Mouse (Mus musculus) embryonic facial prominence, embryonic 13.5 days (tissue): ENCODE measurements around the gene Hspb11. TPM values are rescaled to one million over a fixed set of nuclear protein-coding genes. Genes with fewer than 3 reads are reported as not detected.

Source experiments
- ATAC-seq: fragments of 200-750 bp; cut with Nextera tagmentation; 2 replicates; pipeline ENCODE4 v1.8.0; 2017; ENCODE audit warnings: low read depth; ENCODE audit not compliant: insufficient number of reproducible peaks, insufficient read depth, low FRiP score, low TSS enrichment
- H3K27ac ChIP-seq: fragments of 300-500 bp; sonication (generic); 2 replicates; pipeline ENCODE4 v1.5.1; 2015; ENCODE audit warnings: moderate library complexity, mild to moderate bottlenecking, inconsistent platforms
- H3K27me3 ChIP-seq: fragments of 300-500 bp; sonication (generic); 2 replicates; pipeline ENCODE4 v1.6.1; 2015; ENCODE audit warnings: mild to moderate bottlenecking, inconsistent platforms
- H3K36me3 ChIP-seq: fragments of 300-500 bp; sonication (generic); 2 replicates; pipeline ENCODE4 v1.6.1; 2015; ENCODE audit warnings: mild to moderate bottlenecking, inconsistent platforms
- H3K4me1 ChIP-seq: fragments of 300-500 bp; sonication (generic); 2 replicates; pipeline ENCODE4 v1.6.1; 2015; ENCODE audit warnings: inconsistent platforms
- H3K4me2 ChIP-seq: fragments of 300-500 bp; sonication (generic); 2 replicates; pipeline ENCODE4 v1.6.1; 2015; ENCODE audit warnings: moderate library complexity, mild to moderate bottlenecking, inconsistent platforms
- H3K4me3 ChIP-seq: fragments of 300-500 bp; sonication (generic); 2 replicates; pipeline ENCODE4 v1.5.1; 2015; ENCODE audit warnings: mild to moderate bottlenecking, inconsistent platforms
- H3K9ac ChIP-seq: fragments of 300-500 bp; sonication (generic); 2 replicates; pipeline ENCODE4 v1.6.1; 2015; ENCODE audit warnings: mild to moderate bottlenecking, inconsistent platforms
- H3K9me3 ChIP-seq: fragments of 300-500 bp; sonication (generic); 2 replicates; pipeline ENCODE4 v1.6.1; 2016; ENCODE audit warnings: inconsistent platforms
- WGBS: fragments of 180-500 bp; shearing (Covaris S2); methylation state at CpG from one replicate; pipeline ENCODE4 v1.1.7; 2015; ENCODE audit warnings: mixed read lengths; 5-methylcytosine and 5-hydroxymethylcytosine counted together
- polyA plus RNA-seq: library from polyadenylated mRNA; unstranded; fragments of >200 nt; fragmentation: Nextera tagmentation; extraction: Ambion mirVana; gene quantifications from 2 replicates; pipeline ENCODE4 v1.2.1, GENCODE M21; 2015

The Hspb11 gene
- polyA plus RNA-seq = 43.3 and 46.9 TPM in 2 replicates

- H3K9ac ChIP-seq = peak within 1 kb of the TSS; percentile 88
- under 1% methylated on average over 97 of the region's 101 CpGs for WGBS
- H3K27me3 ChIP-seq = no peaks in the 10 kb centered on the region
- no peaks in the 10 kb centered on the region for H3K9me3 ChIP-seq
- no peaks in the 10 kb centered on the region for H3K36me3 ChIP-seq
- H3K4me1 ChIP-seq = peaks cover 38% of the 10 kb centered on the region
- H3K4me3 ChIP-seq = peak within 1 kb of the TSS; percentile 91
- peak; percentile 98 for ATAC-seq
- peak within 1 kb of the TSS; percentile 85 for H3K27ac ChIP-seq
- H3K4me2 ChIP-seq = peak within 1 kb of the TSS; percentile 75
Measured at GRCm38 (mm10) chr4:107253125-107254091, at the start of gene Hspb11, which contains the start of gene Lrrc42. TSS of gene Hspb11 (plus strand) at chr4:107253593. TSS of gene Lrrc42 (minus strand) at chr4:107253532.

GRCm38 (mm10) chr4:107207016-107207415 is 46.4 kb upstream of the Hspb11 start:
- no peaks in the 10 kb centered on the region for H3K9me3 ChIP-seq
- H3K27ac ChIP-seq = no peak overlapping the region
- H3K4me3 ChIP-seq = no peak overlapping the region
- H3K4me1 ChIP-seq = no peaks in the 10 kb centered on the region
- WGBS = 93% methylated on average over 2 of the region's 2 CpGs
- no peak overlapping the region for H3K9ac ChIP-seq
- H3K27me3 ChIP-seq = no peaks in the 10 kb centered on the region
- H3K4me2 ChIP-seq = no peak overlapping the region
- peaks cover 67% of the 10 kb centered on the region for H3K36me3 ChIP-seq
- no peak for ATAC-seq

- 0 out of 2 replicates have a peak, but pooled peaks cover 2% of the 10 kb centered on the region for H3K4me1 ChIP-seq
- ATAC-seq = no peak
- H3K4me3 ChIP-seq = no peak within 1 kb of the TSS
- H3K9me3 ChIP-seq = no peaks in the 10 kb centered on the region
- WGBS = 90% methylated on average over 3 of the region's 3 CpGs
- no peaks in the 10 kb centered on the region for H3K27me3 ChIP-seq
- H3K36me3 ChIP-seq = peaks cover 49% of the 10 kb centered on the region
- no peak within 1 kb of the TSS for H3K9ac ChIP-seq
- H3K4me2 ChIP-seq = no peak within 1 kb of the TSS
- H3K27ac ChIP-seq = no peak within 1 kb of the TSS
Measured at GRCm38 (mm10) chr4:107208880-107209279, 44.5 kb upstream of the Hspb11 start, which contains the start of gene Ldlrad1. TSS of gene Ldlrad1 (plus strand) at chr4:107209180.

GRCm38 (mm10) chr4:107210483-107211097 is 42.8 kb upstream of the Hspb11 start:
- 0 out of 2 replicates have a peak, but pooled peaks cover 2% of the 10 kb centered on the region for H3K4me1 ChIP-seq

GRCm38 (mm10) chr4:107211465-107211864 is 41.9 kb upstream of the Hspb11 start:
- Histone ChIP-seq H3K27me3 (no peaks in the 10 kb centered on the region), H3K36me3 (peaks cover 23% of the 10 kb centered on the region), H3K4me1 (0 out of 2 replicates have a peak, but pooled peaks cover 2% of the 10 kb centered on the region), H3K4me3 (no peak overlapping the region), H3K4me2 (no peak overlapping the region), H3K9me3 (no peaks in the 10 kb centered on the region), H3K9ac (no peak overlapping the region), H3K27ac (no peak overlapping the region)
- ATAC-seq = no peak
- 85% methylated on average over 4 of the region's 4 CpGs for WGBS

More at GRCm38 (mm10) chr4:107210483-107211097, 42.8 kb upstream of the Hspb11 start:
- Histone ChIP-seq H3K4me2 (no peak overlapping the region), H3K9me3 (no peaks in the 10 kb centered on the region), H3K27ac (no peak overlapping the region), H3K9ac (no peak overlapping the region), H3K4me3 (no peak overlapping the region), H3K36me3 (peaks cover 32% of the 10 kb centered on the region), H3K27me3 (no peaks in the 10 kb centered on the region)
- ATAC-seq = no peak
- 82% methylated on average over 5 of the region's 5 CpGs for WGBS

GRCm38 (mm10) chr4:107211936-107212335 is 41.5 kb upstream of the Hspb11 start:
- no peak overlapping the region for H3K4me2 ChIP-seq
- H3K4me1 ChIP-seq = 0 out of 2 replicates have a peak, but pooled peaks cover 2% of the 10 kb centered on the region
- no peak for ATAC-seq
- no peaks in the 10 kb centered on the region for H3K9me3 ChIP-seq
- H3K27ac ChIP-seq = no peak overlapping the region
- no peaks in the 10 kb centered on the region for H3K27me3 ChIP-seq
- H3K36me3 ChIP-seq = peaks cover 18% of the 10 kb centered on the region
- 85% methylated on average over 5 of the region's 5 CpGs for WGBS
- H3K9ac ChIP-seq = no peak overlapping the region
- H3K4me3 ChIP-seq = no peak overlapping the region

GRCm38 (mm10) chr4:107213279-107214011 is 39.9 kb upstream of the Hspb11 start:
- Histone ChIP-seq H3K4me3 (no peak overlapping the region), H3K9ac (0 out of 2 replicates have a peak overlapping the region, but pooled peaks have one; percentile 21), H3K36me3 (peaks cover 7% of the 10 kb centered on the region), H3K27ac (no peak overlapping the region), H3K27me3 (no peaks in the 10 kb centered on the region), H3K4me1 (0 out of 2 replicates have a peak, but pooled peaks cover 2% of the 10 kb centered on the region), H3K9me3 (no peaks in the 10 kb centered on the region), H3K4me2 (no peak overlapping the region)
- ATAC-seq = no peak
- 64% methylated on average over 12 of the region's 12 CpGs for WGBS

- Histone ChIP-seq H3K9ac (no peak overlapping the region), H3K4me3 (no peak overlapping the region), H3K27me3 (no peaks in the 10 kb centered on the region), H3K4me2 (no peak overlapping the region), H3K27ac (no peak overlapping the region), H3K9me3 (no peaks in the 10 kb centered on the region), H3K36me3 (no peaks in the 10 kb centered on the region), H3K4me1 (0 out of 2 replicates have a peak, but pooled peaks cover 2% of the 10 kb centered on the region)
- ATAC-seq = no peak
- WGBS = 79% methylated on average over 9 of the region's 9 CpGs
Measured at GRCm38 (mm10) chr4:107217574-107217973, 35.8 kb upstream of the Hspb11 start.

- no peak overlapping the region for H3K4me2 ChIP-seq
- H3K4me3 ChIP-seq = no peak overlapping the region
- no peak for ATAC-seq
- H3K4me1 ChIP-seq = no peaks in the 10 kb centered on the region
- H3K27me3 ChIP-seq = no peaks in the 10 kb centered on the region
- no peaks in the 10 kb centered on the region for H3K36me3 ChIP-seq
- no peak overlapping the region for H3K9ac ChIP-seq
- H3K9me3 ChIP-seq = no peaks in the 10 kb centered on the region
- 93% methylated on average over 5 of the region's 5 CpGs for WGBS
- no peak overlapping the region for H3K27ac ChIP-seq
Measured at GRCm38 (mm10) chr4:107221524-107221923, 31.9 kb upstream of the Hspb11 start.

- Histone ChIP-seq H3K4me1 (no peaks in the 10 kb centered on the region), H3K27ac (no peak overlapping the region), H3K4me3 (no peak overlapping the region), H3K4me2 (no peak overlapping the region), H3K27me3 (no peaks in the 10 kb centered on the region), H3K9ac (no peak overlapping the region), H3K9me3 (no peaks in the 10 kb centered on the region), H3K36me3 (no peaks in the 10 kb centered on the region)
- no peak for ATAC-seq
- WGBS = 72% methylated on average over 11 of the region's 11 CpGs
Measured at GRCm38 (mm10) chr4:107223225-107224204, 29.9 kb upstream of the Hspb11 start.
